Mouse (Mus musculus): ENCODE measurements around the gene Hrh2.

Gene Hrh2

DNA sequence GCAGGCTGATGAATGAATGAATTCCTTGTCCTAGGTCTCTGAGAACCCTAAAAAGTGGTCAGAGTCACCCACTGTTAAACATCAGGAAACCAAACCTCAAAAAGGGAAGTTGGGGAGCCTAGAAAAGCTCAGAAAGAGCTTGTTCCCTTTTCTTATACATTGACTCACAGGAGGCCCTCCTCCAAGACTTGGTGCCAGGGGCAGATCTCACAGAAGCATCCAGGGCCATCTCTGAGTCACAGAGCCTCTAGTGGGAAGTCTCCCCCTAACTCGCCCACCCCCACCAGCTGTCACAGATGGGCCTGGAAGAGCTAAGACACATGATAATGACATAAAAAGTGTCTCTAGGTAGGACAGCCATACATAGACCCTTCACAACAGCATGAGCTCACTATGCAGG lies 26.4 kb downstream of the Hrh2 start:
- DNase-seq (ENCODE audit: low spot score in 2 of 2) = no peak

GRCm38 (mm10) chr13:54221631-54222179 lies 29.8 kb downstream of the Hrh2 start:
- DNase-seq (ENCODE audit: low spot score in 2 of 2) = no peak

- no peak for DNase-seq (ENCODE audit: low spot score in 2 of 2)
Measured at GRCm38 (mm10) chr13:54222921-54223769, 31.2 kb downstream of the Hrh2 start.

GRCm38 (mm10) chr13:54227916-54228483 lies 36.1 kb downstream of the Hrh2 start:
- no peak for DNase-seq (ENCODE audit: low spot score in 2 of 2)

DNA sequence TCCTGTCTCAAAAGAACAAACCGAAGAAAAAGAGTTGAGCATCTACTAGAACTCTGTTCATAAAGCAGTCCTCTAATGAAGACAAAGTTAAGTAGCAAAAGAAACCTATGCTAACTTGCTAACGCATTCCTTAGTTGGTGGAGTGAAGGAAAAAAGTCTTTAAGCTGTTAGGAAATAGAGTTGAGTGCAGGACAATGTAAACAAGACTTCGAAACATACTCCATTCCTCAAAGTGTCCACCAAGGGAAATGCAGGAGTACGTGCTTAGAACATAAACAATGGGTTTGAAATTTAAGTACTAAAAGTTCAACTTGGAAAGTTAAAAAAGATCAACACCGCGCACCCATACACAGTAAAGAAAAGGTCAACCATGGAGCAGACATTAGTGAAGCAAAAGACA lies 38.2 kb downstream of the Hrh2 start:
- DNase-seq (ENCODE audit: low spot score in 2 of 2) = no peak

DNA sequence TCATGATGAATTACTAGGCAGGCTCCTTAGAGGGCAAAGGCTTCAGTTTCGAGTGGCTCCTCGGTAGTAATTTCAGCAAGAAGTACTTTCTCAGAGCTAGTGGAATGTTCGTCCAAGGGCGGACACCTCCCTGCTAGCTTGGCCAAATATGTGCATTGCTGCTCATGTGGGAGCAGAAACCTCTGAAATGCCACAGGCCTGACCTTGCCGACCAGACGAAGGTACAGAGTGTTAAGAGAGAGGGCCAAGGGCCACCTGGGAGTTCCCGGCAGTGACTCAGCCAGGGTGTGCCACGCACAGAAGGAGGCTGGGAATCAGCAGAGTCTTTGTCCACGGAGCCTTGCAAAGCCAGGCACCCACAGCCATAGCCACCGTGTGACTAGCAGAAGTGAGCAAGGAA lies 39.9 kb downstream of the Hrh2 start:
- no peak for DNase-seq (ENCODE audit: low spot score in 2 of 2)

DNA sequence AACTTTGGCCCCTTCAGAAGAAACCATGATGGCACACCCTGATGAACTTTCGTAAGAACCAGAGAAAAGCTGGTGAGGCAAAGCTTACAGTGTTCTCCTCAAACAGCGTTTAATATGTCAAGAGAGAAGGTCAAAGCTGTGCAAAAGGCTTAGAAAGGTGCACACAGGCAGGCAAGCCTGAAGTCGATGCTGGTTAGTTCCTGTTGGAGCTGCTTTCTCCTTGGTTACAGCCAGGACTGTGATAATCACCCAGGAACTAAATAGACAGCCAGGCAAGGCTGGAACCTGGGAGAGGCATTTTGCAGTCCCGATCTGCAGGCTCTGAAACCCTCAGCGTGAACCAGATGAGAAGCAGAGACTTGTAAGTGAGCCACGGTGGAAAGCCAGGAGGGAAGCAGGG lies 45.6 kb downstream of the Hrh2 start:
- DNase-seq (ENCODE audit: low spot score in 2 of 2) = no peak

GRCm38 (mm10) chr13:54238585-54239323 lies 46.8 kb downstream of the Hrh2 start:
- DNase-seq (ENCODE audit: low spot score in 2 of 2) = no peak

- peak; percentile 25 to 45 for DNase-seq (ENCODE audit: low spot score in 2 of 2)
Measured at GRCm38 (mm10) chr13:54242380-54242779, 50.5 kb downstream of the Hrh2 start.

DNA sequence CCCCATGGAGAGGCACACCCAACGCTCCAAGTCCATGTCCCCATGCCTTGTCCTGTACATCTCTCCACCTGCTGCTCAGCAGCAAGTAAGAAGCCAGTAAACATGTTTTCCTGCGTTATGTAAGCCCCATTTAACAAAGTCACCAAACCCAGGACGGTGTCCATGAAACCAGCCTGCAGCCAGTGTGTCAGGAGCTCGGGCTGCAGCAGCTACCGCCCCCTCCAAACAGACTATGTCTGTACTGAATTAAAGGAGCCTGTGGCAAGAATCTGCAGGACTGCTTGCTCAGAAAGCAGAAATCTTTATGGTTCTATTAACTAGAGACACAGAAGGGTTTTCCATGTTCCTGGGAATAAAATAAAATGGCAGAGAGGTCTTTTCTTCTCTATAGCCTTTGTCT lies 53.3 kb downstream of the Hrh2 start:
- DNase-seq (ENCODE audit: low spot score in 2 of 2) = no peak

DNA sequence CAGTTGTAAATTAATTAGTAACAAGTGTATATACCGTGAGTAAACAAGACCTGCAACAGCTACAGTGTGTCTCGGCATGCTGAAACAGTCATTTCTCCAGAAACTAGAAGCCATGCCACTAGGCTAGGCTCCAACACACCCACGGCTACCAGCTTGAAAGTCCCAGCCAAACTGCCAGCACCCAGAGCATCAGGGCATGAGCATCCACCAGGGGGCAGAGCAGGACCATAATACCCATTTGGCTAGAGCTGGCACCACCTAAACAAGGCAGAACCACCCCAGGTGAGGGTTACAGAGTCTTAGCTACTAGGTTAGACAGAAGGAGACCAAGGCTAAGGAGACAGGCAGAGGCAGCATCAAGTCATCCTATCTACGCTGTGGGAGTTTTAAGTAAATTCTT lies 55.6 kb downstream of the Hrh2 start:
- peak; percentile 39 to 71 for DNase-seq (ENCODE audit: low spot score in 2 of 2)

DNA sequence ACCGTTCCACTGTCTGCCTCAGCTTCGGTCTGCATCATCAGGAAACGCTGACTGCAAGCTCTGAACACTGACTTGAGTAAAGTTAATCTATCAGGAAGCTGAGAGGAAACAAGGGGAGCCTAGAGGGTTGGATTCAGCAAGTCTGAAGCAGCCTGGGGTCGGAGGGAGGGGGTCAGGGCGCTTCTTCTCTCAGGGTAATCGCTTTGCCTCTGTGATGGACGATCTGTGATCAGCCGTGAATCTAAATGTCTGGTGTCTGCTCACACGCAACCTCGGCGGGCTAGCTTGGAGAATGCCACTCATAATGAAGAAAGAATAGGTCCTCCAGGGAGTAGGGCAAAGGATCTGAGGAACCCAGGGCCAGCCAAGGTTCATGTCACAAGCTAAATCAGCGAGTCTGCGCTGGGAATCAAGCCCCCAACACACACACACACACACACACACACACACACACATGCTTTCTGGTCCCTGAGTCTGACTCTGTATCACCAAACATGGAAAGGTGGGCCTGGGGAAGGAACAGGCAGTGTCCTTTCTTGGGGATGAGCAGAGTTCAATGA lies 56.6 kb downstream of the Hrh2 start:
- DNase-seq (ENCODE audit: low spot score in 2 of 2) = no peak

DNA sequence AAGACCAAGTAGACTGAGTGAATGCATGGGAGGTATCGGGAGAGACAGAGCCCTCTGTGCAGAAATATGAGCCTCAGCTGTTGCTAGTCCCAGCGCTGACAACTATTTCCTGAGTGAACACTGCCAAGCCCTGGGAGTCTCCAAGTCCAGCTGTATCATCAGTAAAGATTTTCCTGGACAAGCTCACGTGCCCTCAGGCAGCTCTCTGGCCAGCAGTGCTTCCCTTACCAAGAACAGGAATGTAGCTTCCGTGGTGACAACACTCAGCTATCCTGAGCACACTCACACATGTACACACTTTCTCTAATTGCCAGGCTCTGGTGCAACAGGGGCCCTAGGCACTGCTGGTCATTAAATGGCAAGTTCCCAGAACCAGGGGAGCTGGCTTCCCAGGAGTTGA lies 57.1 kb downstream of the Hrh2 start:
- no peak for DNase-seq (ENCODE audit: low spot score in 2 of 2)

DNA sequence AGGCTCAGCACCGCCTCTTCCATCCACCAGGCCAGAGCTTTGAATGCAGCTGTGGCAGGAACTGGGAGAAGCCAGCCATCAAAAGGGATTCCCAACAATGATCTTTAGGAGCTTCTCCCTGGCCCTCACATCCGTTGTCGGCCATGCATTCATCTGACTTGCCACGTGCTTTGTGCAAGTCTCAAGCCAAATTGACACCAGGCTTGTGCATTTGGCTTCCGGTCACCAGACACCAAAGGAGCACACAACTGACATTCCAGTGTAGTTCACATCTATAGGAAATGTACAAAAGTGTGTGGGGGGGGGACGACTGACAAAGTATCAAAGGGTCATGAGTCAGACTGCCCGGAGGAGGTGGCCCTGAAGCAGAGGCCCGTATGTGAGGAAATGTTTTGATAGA lies 58.4 kb downstream of the Hrh2 start:
- DNase-seq (ENCODE audit: low spot score in 2 of 2) = no peak

GRCm38 (mm10) chr13:54251541-54252225 lies 59.8 kb downstream of the Hrh2 start:
- no peak for DNase-seq (ENCODE audit: low spot score in 2 of 2)

DNA sequence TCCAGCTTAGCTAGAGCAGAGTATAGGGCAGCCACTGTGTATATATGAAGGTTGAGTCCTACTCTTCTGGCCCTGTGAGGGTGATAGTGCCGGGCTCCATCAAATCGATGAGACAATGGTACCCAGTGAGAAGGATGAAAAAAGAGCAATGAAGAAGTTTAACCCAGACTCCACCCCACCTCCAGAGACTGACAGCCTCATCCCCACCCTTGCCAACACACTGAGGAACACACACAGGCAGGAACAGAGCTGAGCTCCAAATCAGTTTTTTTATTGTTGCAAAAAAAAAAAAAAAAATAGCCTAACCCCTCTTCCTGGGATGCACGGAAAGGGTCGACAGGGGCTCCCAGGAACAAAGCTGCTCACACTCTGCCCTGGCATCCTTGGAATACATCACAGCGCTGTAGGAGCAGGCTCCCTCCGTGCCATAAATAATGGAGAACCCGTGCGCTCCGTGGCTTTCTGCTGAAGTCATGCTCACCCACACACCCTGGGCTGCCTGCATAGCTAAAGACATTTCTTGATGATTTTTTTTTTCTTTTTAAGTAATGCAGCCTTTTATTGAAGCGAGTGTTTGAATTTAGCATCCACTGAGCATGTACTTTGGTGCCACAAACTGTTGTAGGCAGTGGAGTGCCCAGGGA lies 65.8 kb downstream of the Hrh2 start:
- no peak for DNase-seq (ENCODE audit: low spot score in 2 of 2)

DNA sequence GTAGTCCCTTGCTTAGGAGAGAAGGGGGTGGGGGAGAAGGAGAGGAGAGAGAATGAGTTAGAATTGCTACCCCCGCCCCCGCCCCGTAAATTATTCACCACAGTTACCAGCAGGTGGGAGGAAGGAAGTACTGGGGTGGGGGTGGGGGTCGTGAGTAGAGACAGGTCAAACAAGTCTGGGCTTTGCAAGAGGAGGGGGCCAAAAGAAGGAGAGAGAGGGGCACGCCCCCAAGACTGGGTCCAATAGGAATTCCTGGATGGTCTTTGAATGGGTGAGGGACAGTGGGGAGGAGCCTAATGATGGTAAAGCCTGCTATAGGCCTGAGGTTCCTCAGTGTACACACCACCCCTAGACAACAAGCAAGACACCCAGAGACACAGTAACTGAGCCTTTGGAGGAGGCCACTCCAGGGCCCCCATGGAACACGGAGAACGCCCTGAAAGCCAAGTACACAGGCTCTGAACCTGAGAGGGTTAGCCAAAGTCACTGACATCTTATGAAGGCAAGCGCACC lies 66.4 kb downstream of the Hrh2 start:
- DNase-seq (ENCODE audit: low spot score in 2 of 2) = no peak

DNA sequence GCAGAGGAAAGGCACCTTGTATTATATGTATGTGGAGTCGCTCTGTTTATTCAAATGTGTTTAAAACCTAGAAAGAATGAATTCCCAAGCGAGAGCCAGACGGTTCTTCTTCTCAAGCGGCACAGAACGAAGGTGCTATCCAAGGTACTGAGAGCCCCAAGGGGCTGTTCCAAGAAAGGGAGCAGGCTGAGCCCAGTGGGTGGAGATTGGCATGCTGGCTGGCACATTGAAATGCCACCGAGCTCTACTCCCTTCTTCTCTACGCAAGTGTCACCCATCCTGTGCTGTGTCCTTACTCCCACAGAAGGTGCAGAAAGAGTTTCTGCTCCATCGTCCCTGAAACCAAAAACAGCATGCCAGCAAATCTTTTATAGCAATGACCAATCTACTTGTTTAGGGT lies 68.4 kb downstream of the Hrh2 start:
- no peak for DNase-seq (ENCODE audit: low spot score in 2 of 2)

DNA sequence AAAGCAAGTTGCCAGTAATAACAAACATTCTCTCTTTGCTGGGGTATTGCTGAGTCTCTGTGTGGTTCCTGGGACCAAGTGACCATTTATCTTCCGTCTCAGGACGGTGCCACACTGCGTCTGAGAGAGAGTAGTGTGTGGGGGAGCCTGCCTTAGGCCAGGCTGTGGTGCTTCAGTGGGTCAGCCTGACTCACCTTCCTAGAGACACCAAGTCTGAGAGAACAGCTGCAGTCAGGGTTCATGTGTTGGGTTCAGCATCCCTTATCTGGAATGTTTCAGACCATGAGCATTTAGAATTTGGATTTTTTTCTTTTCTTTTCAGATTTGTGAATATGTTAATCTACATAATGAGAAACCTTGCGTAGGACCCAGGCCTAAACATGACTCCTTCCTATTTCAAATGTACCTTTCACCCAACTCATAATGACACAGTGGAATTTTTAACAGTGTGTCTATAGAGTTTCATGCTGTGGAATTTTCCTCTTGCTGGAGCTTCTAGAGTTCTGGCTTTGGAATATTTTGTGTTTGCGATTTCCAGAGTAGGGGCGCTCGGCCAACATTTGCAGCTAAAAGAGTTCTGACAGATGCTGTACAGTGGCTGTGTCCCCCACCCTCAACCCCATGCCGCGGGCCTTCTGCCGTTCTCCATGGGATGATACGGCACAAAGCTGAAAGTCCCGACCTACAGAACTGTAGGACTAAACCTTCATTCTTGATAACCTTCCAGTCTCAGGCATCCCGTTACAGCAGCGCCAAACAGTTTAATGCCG lies 71.0 kb downstream of the Hrh2 start:
- DNase-seq (ENCODE audit: low spot score in 2 of 2) = no peak

DNA sequence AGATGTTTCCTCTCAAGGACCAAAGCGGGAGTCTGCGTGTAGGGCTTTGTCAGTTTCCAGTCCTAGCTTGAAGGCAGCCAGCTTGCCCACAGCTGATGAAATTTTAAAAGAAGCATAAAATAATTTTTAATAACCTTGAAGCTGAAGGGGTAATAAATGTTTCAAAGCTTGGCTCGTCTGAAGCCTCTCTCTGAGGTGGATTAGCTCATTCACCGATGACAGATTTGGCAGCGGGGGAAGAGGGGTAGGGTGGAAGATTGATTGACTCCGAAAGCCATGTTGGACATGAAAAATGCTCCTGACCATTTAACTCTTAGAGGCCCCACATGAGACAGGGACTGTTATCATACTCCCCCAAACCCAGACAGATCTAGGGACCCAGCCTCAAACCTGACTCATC lies 71.7 kb downstream of the Hrh2 start:
- DNase-seq (ENCODE audit: low spot score in 2 of 2) = no peak

Data from spleen, postnatal 14 days (tissue).